ENCODE assay signal across 21 mouse cellular contexts in genomic region chr11:5008867-5009266, GRCm38 (mm10). TPM values are rescaled to one million over a fixed set of nuclear protein-coding genes. Genes with fewer than 3 reads are reported as not detected.
DNase-seq lines count a peak whose midpoint lies in the region; ATAC-seq and TF ChIP-seq lines count a peak whose summit lies in the region.
"Had no signal": no experiment of that assay in that cellular context is flagged by ENCODE, and none has a peak within 500 bp of the region (broad histone marks: within the 10 kb centered on the region; RNA-seq: fewer than 3 reads in every experiment).

No protein-coding gene starts in this region.

- peak overlapping the region; percentile 54 for H3K4me2 ChIP-seq in liver, postnatal 0 days (ENCODE audit: low read depth, low read length)
- H3K4me2 ChIP-seq in hindbrain, embryonic 12.5 days (replicated peaks): no peak overlapping the region
- H3K4me2 ChIP-seq: lung, embryonic 14.5 days; midbrain, embryonic 11.5 days had no signal

- H3K27ac ChIP-seq in MEL (ENCODE audit: control insufficient read depth, low read depth, low read length): peak overlapping the region; percentile 69
- peak overlapping the region; percentile 82 for H3K27ac ChIP-seq in liver, postnatal 0 days (ENCODE audit: low read depth)
- no peak overlapping the region for H3K27ac ChIP-seq in hindbrain, embryonic 12.5 days
- H3K27ac ChIP-seq: hindbrain, embryonic 10.5 days had no signal

- no peak for TF ChIP-seq POLR2A in MEL (IDR thresholded peaks at IDR 0.05; ENCODE audit: control insufficient read depth in 1 of 2, insufficient read depth in 1 of 2, low read depth in 1 of 2, low read length in 2 of 2, poor library complexity in 1 of 2)

- DNase-seq in MEL (ENCODE audit: low read depth, low spot score) (peak; percentile 52), liver (peak; percentile 38)
- no peak for DNase-seq in liver, postnatal 0 days
- no peak for DNase-seq in urinary bladder, postnatal 4 days (ENCODE audit: low spot score in 2 of 2)
- no peak for DNase-seq in spleen, adult 12 weeks (ENCODE audit: low spot score)
- DNase-seq: cerebellum, postnatal 14 days; embryo, embryonic 11 days; gastrocnemius, postnatal 14 days; heart, adult 18-20 months; kidney, adult 2 months; kidney, postnatal 25 days; lung, embryonic 14.5 days; lung, postnatal 36 days; right cerebral cortex, postnatal 4 days; thymus, adult 18-20 months had no signal

- H3K9ac ChIP-seq in MEL (ENCODE audit: control insufficient read depth, low read depth, low read length, poor library complexity, severe bottlenecking): peak overlapping the region; percentile 5; the same call in 1 of the 2 replicates
- no peak overlapping the region; the same call in 1 of the 2 replicates for H3K9ac ChIP-seq in liver, postnatal 0 days (replicated peaks)
- no peak overlapping the region for H3K9ac ChIP-seq in hindbrain, embryonic 12.5 days
- H3K9ac ChIP-seq: lung, embryonic 14.5 days had no signal

- H3K9me3 ChIP-seq in erythroblast, embryonic 14.5 days (ENCODE audit: control insufficient read depth, low read length): no peaks in the 10 kb centered on the region
- no peaks in the 10 kb centered on the region for H3K9me3 ChIP-seq in MEL (replicated peaks; ENCODE audit: insufficient read depth, low read length)
- H3K9me3 ChIP-seq in liver, postnatal 0 days (ENCODE audit: low read length): no peaks in the 10 kb centered on the region
- H3K9me3 ChIP-seq in hindbrain, embryonic 12.5 days (replicated peaks): no peaks in the 10 kb centered on the region
- H3K9me3 ChIP-seq: hindbrain, embryonic 10.5 days had no signal

- H3K27me3 ChIP-seq in erythroblast, embryonic 14.5 days (ENCODE audit: control insufficient read depth): no peaks in the 10 kb centered on the region
- H3K27me3 ChIP-seq in MEL (ENCODE audit: control insufficient read depth in 1 of 2, insufficient read depth in 2 of 2, low read length in 2 of 2): no peaks in the 10 kb centered on the region
- H3K27me3 ChIP-seq in liver, postnatal 0 days (ENCODE audit: insufficient read depth, low read length): no peaks in the 10 kb centered on the region
- H3K27me3 ChIP-seq in hindbrain, embryonic 12.5 days: no peaks in the 10 kb centered on the region

- 52% methylated on average over 3 of the region's 3 CpGs for WGBS in liver, postnatal 0 days (ENCODE audit: insufficient replicate concordance)
- 93% methylated on average over 3 of the region's 3 CpGs for WGBS in hindbrain, embryonic 12.5 days

- no peak for TF ChIP-seq CTCF in MEL (IDR thresholded peaks at IDR 0.05 in 2 of 3, conservative IDR thresholded peaks at IDR 0.05 in 1 of 3; ENCODE audit: control insufficient read depth in 1 of 3, insufficient read depth in 1 of 3, low read depth in 2 of 3, low read length in 3 of 3, poor library complexity in 1 of 3, severe bottlenecking in 1 of 3)
- no peak for TF ChIP-seq CTCF in liver, postnatal 0 days (IDR thresholded peaks at IDR 0.05; ENCODE audit: low read depth)

- no peak for ATAC-seq in erythroblast, adult 5-6 weeks (replicated peaks; ENCODE audit: low FRiP score, poor library complexity, severe bottlenecking)
- peak; percentile 30; the same call in 1 of the 2 replicates for ATAC-seq in liver, postnatal 0 days
- no peak for ATAC-seq in hindbrain, embryonic 12.5 days (ENCODE audit: low FRiP score)
- ATAC-seq: forebrain, embryonic 14.5 days had no signal

- peaks cover 83% of the 10 kb centered on the region for H3K4me1 ChIP-seq in erythroblast, embryonic 14.5 days (ENCODE audit: control insufficient read depth)
- H3K4me1 ChIP-seq in MEL (ENCODE audit: control insufficient read depth in 1 of 2, insufficient read depth in 2 of 2, low read length in 2 of 2): peaks cover 45 to 47% of the 10 kb centered on the region in 2 experiments
- H3K4me1 ChIP-seq in liver, postnatal 0 days (ENCODE audit: insufficient read depth): peaks cover 40% of the 10 kb centered on the region
- H3K4me1 ChIP-seq in hindbrain, embryonic 12.5 days: no peaks in the 10 kb centered on the region
- H3K4me1 ChIP-seq: hindbrain, embryonic 10.5 days had no signal

- TF ChIP-seq RAD21 in MEL (IDR thresholded peaks at IDR 0.05; ENCODE audit: low read depth, low read length): no peak

- no peak; a peak in 1 of 4 replicates for TF ChIP-seq EP300 in MEL (IDR thresholded peaks at IDR 0.05; ENCODE audit: low read depth in 1 of 2, low read length in 2 of 2)
- no peak for TF ChIP-seq EP300 in liver, postnatal 0 days (IDR thresholded peaks at IDR 0.05; ENCODE audit: low read depth)

- H3K79me2 ChIP-seq in MEL (ENCODE audit: control insufficient read depth, insufficient read depth, low read length, poor library complexity): peaks cover 1% of the 10 kb centered on the region; the same call in 1 of the 2 replicates

- peaks cover 84% of the 10 kb centered on the region for H3K36me3 ChIP-seq in erythroblast, embryonic 14.5 days (ENCODE audit: control insufficient read depth)
- H3K36me3 ChIP-seq in MEL (ENCODE audit: control insufficient read depth in 1 of 2, insufficient read depth in 2 of 2, low read length in 2 of 2): peaks cover 15 to 56% of the 10 kb centered on the region in 2 experiments
- H3K36me3 ChIP-seq in liver, postnatal 0 days (replicated peaks; ENCODE audit: insufficient read depth, low read length): peaks cover 25% of the 10 kb centered on the region
- H3K36me3 ChIP-seq in hindbrain, embryonic 12.5 days: peaks cover 22% of the 10 kb centered on the region

- H3K4me3 ChIP-seq in erythroblast, embryonic 14.5 days (replicated peaks): peak overlapping the region; percentile 69
- peak overlapping the region in 1 of 2 experiments; percentile 28; a peak in 1 of 4 replicates for H3K4me3 ChIP-seq in MEL (ENCODE audit: control insufficient read depth in 1 of 2, insufficient read depth in 1 of 2, low read depth in 2 of 2, low read length in 2 of 2)
- H3K4me3 ChIP-seq in liver, postnatal 0 days (ENCODE audit: low read depth, low read length): no peak overlapping the region
- no peak overlapping the region for H3K4me3 ChIP-seq in hindbrain, embryonic 12.5 days
- H3K4me3 ChIP-seq: hindbrain, embryonic 10.5 days had no signal

TF ChIP-seq in MEL, 35 proteins besides CTCF, POLR2A, EP300 and RAD21:
- no peak for TF ChIP-seq SIN3A (IDR thresholded peaks at IDR 0.05; ENCODE audit: low read length)
- TF ChIP-seq TCF12 (IDR thresholded peaks at IDR 0.05; ENCODE audit: low read depth, low read length): peak; percentile 28; the same call in 1 of the 2 replicates
- TF ChIP-seq GABPA (IDR thresholded peaks at IDR 0.05; ENCODE audit: low read depth, low read length): no peak
- TF ChIP-seq GATA1 (IDR thresholded peaks at IDR 0.05; ENCODE audit: low read depth, low read length): peak; percentile 73

RNA-seq across cellular contexts. Expression of gene Ap1b1, which starts 22.2 kb away (rescaled TPM):
- 17.5 and 18.7 TPM in 2 replicates for polyA plus RNA-seq in erythroblast, embryonic 14.5 days (2012)
- 20.4 and 23.0 TPM in 2 replicates for total RNA-seq in erythroblast, adult 5-6 weeks (2015; ENCODE audit: low replicate concordance)
- 53.6 and 106 TPM in 2 replicates for total RNA-seq in erythroblast, adult 5-6 weeks (2017; ENCODE audit: low replicate concordance)
- total RNA-seq in MEL (2012; rRNA removed): 55.1 and 60.1 TPM in 2 replicates
- 10 to 100 TPM in 1 of 2 experiments, not detected in 1; 79.3 TPM for polyA plus RNA-seq in MEL (2012; ENCODE audit: insufficient read depth in 1 of 2, insufficient read length in 2 of 2, low read depth in 1 of 2, low replicate concordance in 2 of 2, missing spikeins in 1 of 2)
- 40.7 and 46.3 TPM in 2 replicates for polyA plus RNA-seq in liver, postnatal 0 days (2015; fragmentation: Nextera tagmentation; extraction: Ambion mirVana)
- polyA plus RNA-seq in hindbrain, embryonic 12.5 days (2016; fragmentation: Nextera tagmentation; extraction: Ambion mirVana): 76.4 and 83.3 TPM in 2 replicates

RNA-seq across cellular contexts. Expression of gene Rasl10a, which starts 49.1 kb away (rescaled TPM):
- not detected in 2 replicates for polyA plus RNA-seq in erythroblast, embryonic 14.5 days (2012)
- total RNA-seq in erythroblast, adult 5-6 weeks (2015; ENCODE audit: low replicate concordance): not detected in 2 replicates
- total RNA-seq in erythroblast, adult 5-6 weeks (2017; ENCODE audit: low replicate concordance): not detected in 2 replicates
- 0.23 TPM in 1 of 2 replicates, not detected in the other for total RNA-seq in MEL (2012; rRNA removed)
- 1 to 10 TPM in 1 of 2 experiments, not detected in 1; 1.3 TPM for polyA plus RNA-seq in MEL (2012; ENCODE audit: insufficient read depth in 1 of 2, insufficient read length in 2 of 2, low read depth in 1 of 2, low replicate concordance in 2 of 2, missing spikeins in 1 of 2)
- 0.58 and 0.66 TPM in 2 replicates for polyA plus RNA-seq in liver, postnatal 0 days (2015; fragmentation: Nextera tagmentation; extraction: Ambion mirVana)
- 0.96 and 1.6 TPM in 2 replicates for polyA plus RNA-seq in hindbrain, embryonic 12.5 days (2016; fragmentation: Nextera tagmentation; extraction: Ambion mirVana)

RNA-seq across cellular contexts. Expression of gene Gas2l1, which starts 56.3 kb away (rescaled TPM):
- polyA plus RNA-seq in erythroblast, embryonic 14.5 days (2012): 1.7 and 2.3 TPM in 2 replicates
- total RNA-seq in erythroblast, adult 5-6 weeks (2015; ENCODE audit: low replicate concordance): 0.58 TPM in 1 of 2 replicates, not detected in the other
- total RNA-seq in erythroblast, adult 5-6 weeks (2017; ENCODE audit: low replicate concordance): 0.34 and 0.56 TPM in 2 replicates
- 41.1 and 43.9 TPM in 2 replicates for total RNA-seq in MEL (2012; rRNA removed)
- 10 to 100 TPM in 1 of 2 experiments, not detected in 1; 89.0 TPM for polyA plus RNA-seq in MEL (2012; ENCODE audit: insufficient read depth in 1 of 2, insufficient read length in 2 of 2, low read depth in 1 of 2, low replicate concordance in 2 of 2, missing spikeins in 1 of 2)
- polyA plus RNA-seq in liver, postnatal 0 days (2015; fragmentation: Nextera tagmentation; extraction: Ambion mirVana): 14.9 TPM in 2 replicates
- 39.4 and 41.0 TPM in 2 replicates for polyA plus RNA-seq in hindbrain, embryonic 12.5 days (2016; fragmentation: Nextera tagmentation; extraction: Ambion mirVana)

Comparison
In these comparisons a context has a peak if more than half of its experiments do, and no peak if none do; other contexts are left out.
1. DNase-seq: peak in MEL (single experiment) and liver (single experiment); none in liver, postnatal 0 days (single experiment), urinary bladder, postnatal 4 days (0 of 2) and spleen, adult 12 weeks (single experiment).